Mouse (Mus musculus) gastrocnemius, postnatal 4 days (tissue): Measurements from ENCODE around the gene Defb45. TPM values are rescaled to one million over a fixed set of nuclear protein-coding genes. Genes with fewer than 3 reads are reported as not detected.

ENCODE experiments used
- total RNA-seq, 2 experiments: library from RNA; stranded (reverse); gene quantifications; 2 replicates each; pipeline ENCODE4 v1.2.3; 2021

Gene Defb45
- total RNA-seq, 2 experiments from 2014 or later: not detected

Other genes starting within 250 kb of the Defb45 start
- under 1 TPM in 1 of 2 experiments, not detected in 1; 0.23 TPM for gene Nrsn2, start 222.8 kb downstream of the Defb45 start, total RNA-seq
- gene Sox12, start 201.3 kb downstream of the Defb45 start, total RNA-seq: 10 to 100 TPM; 17.6 TPM
- 10 to 100 TPM; 12.3 to 13.6 TPM for gene Zcchc3, start 184.4 kb downstream of the Defb45 start, total RNA-seq
- gene 6820408C15Rik, start 183.8 kb downstream of the Defb45 start, total RNA-seq: under 1 TPM; 0.15 to 0.18 TPM
- not detected for gene Defb23, start 134.8 kb downstream of the Defb45 start, total RNA-seq
- gene Defb20, start 122.3 kb downstream of the Defb45 start, total RNA-seq: not detected
- gene Defb22, start 109.3 kb downstream of the Defb45 start, total RNA-seq: not detected
- not detected for gene Defb26, start 87.7 kb downstream of the Defb45 start, total RNA-seq
- not detected for gene Defb28, start 81.1 kb downstream of the Defb45 start, total RNA-seq
- gene Defb29, start 59.3 kb downstream of the Defb45 start, total RNA-seq: not detected
- not detected for gene Gm17416, start 30.1 kb downstream of the Defb45 start, total RNA-seq
- not detected for gene Defb21, start 26.7 kb downstream of the Defb45 start, total RNA-seq
- gene Defb19, start 19.1 kb downstream of the Defb45 start, total RNA-seq: not detected
- gene Defb36, start 4.9 kb upstream of the Defb45 start, total RNA-seq: not detected
- 1 to 10 TPM; 2.2 to 5.5 TPM for gene Defb25, start 23.7 kb upstream of the Defb45 start, total RNA-seq
- gene Rem1, start 27.6 kb upstream of the Defb45 start, total RNA-seq: 10 to 100 TPM; 15.1 to 16.2 TPM
- gene H13, start 70.1 kb upstream of the Defb45 start, total RNA-seq: 10 to 100 TPM; 84.8 to 88.2 TPM
- 10 to 100 TPM; 16.4 to 20.2 TPM for gene Mcts2, start 87.6 kb upstream of the Defb45 start, total RNA-seq
- gene Id1, start 136.9 kb upstream of the Defb45 start, total RNA-seq: 10 to 100 TPM; 27.7 to 29.4 TPM
- gene Cox4i2, start 154.8 kb upstream of the Defb45 start, total RNA-seq: 1 to 10 TPM; 4.9 to 5.6 TPM
- gene Bcl2l1, start 232.3 kb upstream of the Defb45 start, total RNA-seq: 10 to 100 TPM; 24.5 to 29.2 TPM
- 10 to 100 TPM; 22.2 to 24.0 TPM for gene Tpx2, start 248.6 kb upstream of the Defb45 start, total RNA-seq